Mouse (Mus musculus): ENCODE results near the gene Wfikkn1. TPM values are rescaled to one million over a fixed set of nuclear protein-coding genes. Genes with fewer than 3 reads are reported as not detected.
A peak's percentile ranks its signal among the peaks of the same experiment; 100 is the strongest.

Wfikkn1 gene
- polyA plus RNA-seq (2012; rRNA removed) (1.2 and 1.4 TPM in 2 replicates), polyA plus RNA-seq (2014; fragmentation: Nextera tagmentation; extraction: Ambion mirVana) (0.68 and 0.77 TPM in 2 replicates)

DNA sequence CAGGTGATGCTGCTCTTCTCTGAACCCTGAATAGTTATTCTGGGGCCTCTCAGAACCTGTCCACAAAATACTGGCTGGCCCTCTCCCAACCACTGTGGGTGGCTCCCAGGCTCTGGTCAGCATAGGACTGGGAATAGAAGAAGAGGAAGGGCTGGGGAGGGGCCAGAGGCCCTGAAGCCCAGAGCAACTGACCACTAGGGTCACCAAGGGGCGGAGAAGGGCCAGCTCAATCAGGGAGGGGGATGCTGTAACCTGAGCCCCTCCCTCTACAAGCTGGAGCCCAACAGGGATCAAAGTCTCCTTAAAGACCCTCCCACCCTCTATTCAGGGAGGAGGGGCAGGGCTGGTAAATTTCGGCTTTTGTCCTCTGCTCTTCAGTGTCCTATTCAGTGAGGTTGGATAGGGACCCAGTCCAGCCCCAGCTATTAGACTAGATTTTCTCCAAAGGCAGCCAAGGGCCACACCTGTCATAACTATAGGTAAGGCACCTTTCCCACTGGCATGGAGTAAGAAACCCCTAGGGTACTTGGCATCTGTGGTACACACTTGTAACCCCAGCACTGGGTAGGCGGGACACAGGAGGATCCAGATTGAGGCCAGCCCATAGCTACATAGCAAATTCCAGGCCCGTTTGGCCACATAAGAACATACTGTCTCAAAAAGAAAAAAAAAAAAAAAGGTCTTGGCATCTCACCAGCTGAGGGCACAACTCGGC, at the start of gene Wfikkn1:
TSS of gene Wfikkn1 (minus strand) at position 663 of the 715 bp plus-strand sequence.
- peaks cover 10% of the 10 kb centered on the region for H3K4me1 ChIP-seq (ENCODE audit: control insufficient read depth, insufficient read depth, low read length)
- TF ChIP-seq POLR2A (IDR thresholded peaks at IDR 0.05; ENCODE audit: borderline replicate concordance, extremely low read depth, insufficient read depth, insufficient read length) = no peak
- H3K27ac ChIP-seq (replicated peaks; ENCODE audit: low read depth, low read length) = no peak within 1 kb of the TSS
- H3K9ac ChIP-seq (ENCODE audit: low read depth, low read length, severe bottlenecking) = no peak within 1 kb of the TSS
- no peaks in the 10 kb centered on the region for H3K9me3 ChIP-seq (ENCODE audit: control insufficient read depth, low read length)
- no peak within 1 kb of the TSS for H3K4me2 ChIP-seq (replicated peaks; ENCODE audit: low read depth, low read length, severe bottlenecking)
- no peak for ATAC-seq (ENCODE audit: low FRiP score, low read depth)
- peaks cover 63% of the 10 kb centered on the region for H3K36me3 ChIP-seq (ENCODE audit: control insufficient read depth, insufficient read depth, low read length)
- no peak within 1 kb of the TSS for H3K4me3 ChIP-seq (replicated peaks; ENCODE audit: low read length)
- no peak for DNase-seq (ENCODE audit: low spot score)
- H3K27me3 ChIP-seq (ENCODE audit: control insufficient read depth, insufficient read depth, low read length) = no peaks in the 10 kb centered on the region
- WGBS = 36% methylated on average over 5 of the region's 5 CpGs

DNA sequence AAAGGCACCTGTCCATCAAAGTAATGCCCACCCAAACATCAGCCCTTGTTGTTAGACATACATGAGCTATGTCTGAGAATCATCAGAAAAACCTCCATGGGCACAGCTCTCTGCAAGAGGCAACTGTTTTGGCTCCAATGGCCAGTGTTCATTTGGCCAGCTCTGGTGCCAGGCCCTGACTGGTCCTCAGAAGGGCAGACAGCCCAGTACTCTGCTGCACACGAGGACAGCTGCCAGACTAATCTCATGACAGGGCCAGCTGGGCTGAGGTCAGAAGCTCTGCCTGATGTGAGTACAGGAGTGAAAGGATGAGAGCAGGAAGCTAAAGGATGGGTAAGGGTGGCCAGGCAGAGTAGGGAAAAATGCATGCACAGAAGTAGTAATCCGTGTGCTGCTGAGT, 44.7 kb upstream of the Wfikkn1 start:
- no peak overlapping the region for H3K9ac ChIP-seq (ENCODE audit: low read depth, low read length, severe bottlenecking)
- 87% methylated on average over 2 of the region's 2 CpGs for WGBS
- no peak overlapping the region for H3K4me2 ChIP-seq (replicated peaks; ENCODE audit: low read depth, low read length, severe bottlenecking)
- no peaks in the 10 kb centered on the region for H3K9me3 ChIP-seq (ENCODE audit: control insufficient read depth, low read length)
- H3K4me1 ChIP-seq (ENCODE audit: control insufficient read depth, insufficient read depth, low read length) = no peaks in the 10 kb centered on the region
- no peak overlapping the region for H3K27ac ChIP-seq (replicated peaks; ENCODE audit: low read depth, low read length)
- ATAC-seq (ENCODE audit: low FRiP score, low read depth) (no peak), DNase-seq (ENCODE audit: low spot score) (no peak)
- no peaks in the 10 kb centered on the region for H3K27me3 ChIP-seq (ENCODE audit: control insufficient read depth, insufficient read depth, low read length)
- TF ChIP-seq POLR2A (IDR thresholded peaks at IDR 0.05; ENCODE audit: borderline replicate concordance, extremely low read depth, insufficient read depth, insufficient read length) = no peak
- H3K36me3 ChIP-seq (ENCODE audit: control insufficient read depth, insufficient read depth, low read length) = peaks cover 41% of the 10 kb centered on the region
- no peak overlapping the region for H3K4me3 ChIP-seq (replicated peaks; ENCODE audit: low read length)

- DNase-seq (ENCODE audit: low spot score) (no peak), ATAC-seq (ENCODE audit: low FRiP score, low read depth) (no peak)
- Histone ChIP-seq H3K27ac (replicated peaks; ENCODE audit: low read depth, low read length) (no peak overlapping the region), H3K9me3 (ENCODE audit: control insufficient read depth, low read length) (no peaks in the 10 kb centered on the region), H3K4me2 (replicated peaks; ENCODE audit: low read depth, low read length, severe bottlenecking) (no peak overlapping the region), H3K27me3 (ENCODE audit: control insufficient read depth, insufficient read depth, low read length) (no peaks in the 10 kb centered on the region), H3K36me3 (ENCODE audit: control insufficient read depth, insufficient read depth, low read length) (peaks cover 19% of the 10 kb centered on the region), H3K4me3 (replicated peaks; ENCODE audit: low read length) (no peak overlapping the region), H3K9ac (ENCODE audit: low read depth, low read length, severe bottlenecking) (no peak overlapping the region), H3K4me1 (ENCODE audit: control insufficient read depth, insufficient read depth, low read length) (peaks cover 10% of the 10 kb centered on the region; the same call in 1 of the 2 replicates)
- 88% methylated on average over 5 of the region's 5 CpGs for WGBS
- TF ChIP-seq POLR2A (IDR thresholded peaks at IDR 0.05; ENCODE audit: borderline replicate concordance, extremely low read depth, insufficient read depth, insufficient read length) = no peak
Observed at GRCm38 (mm10) chr17:25922120-25922519, 41.5 kb upstream of the Wfikkn1 start.

DNA sequence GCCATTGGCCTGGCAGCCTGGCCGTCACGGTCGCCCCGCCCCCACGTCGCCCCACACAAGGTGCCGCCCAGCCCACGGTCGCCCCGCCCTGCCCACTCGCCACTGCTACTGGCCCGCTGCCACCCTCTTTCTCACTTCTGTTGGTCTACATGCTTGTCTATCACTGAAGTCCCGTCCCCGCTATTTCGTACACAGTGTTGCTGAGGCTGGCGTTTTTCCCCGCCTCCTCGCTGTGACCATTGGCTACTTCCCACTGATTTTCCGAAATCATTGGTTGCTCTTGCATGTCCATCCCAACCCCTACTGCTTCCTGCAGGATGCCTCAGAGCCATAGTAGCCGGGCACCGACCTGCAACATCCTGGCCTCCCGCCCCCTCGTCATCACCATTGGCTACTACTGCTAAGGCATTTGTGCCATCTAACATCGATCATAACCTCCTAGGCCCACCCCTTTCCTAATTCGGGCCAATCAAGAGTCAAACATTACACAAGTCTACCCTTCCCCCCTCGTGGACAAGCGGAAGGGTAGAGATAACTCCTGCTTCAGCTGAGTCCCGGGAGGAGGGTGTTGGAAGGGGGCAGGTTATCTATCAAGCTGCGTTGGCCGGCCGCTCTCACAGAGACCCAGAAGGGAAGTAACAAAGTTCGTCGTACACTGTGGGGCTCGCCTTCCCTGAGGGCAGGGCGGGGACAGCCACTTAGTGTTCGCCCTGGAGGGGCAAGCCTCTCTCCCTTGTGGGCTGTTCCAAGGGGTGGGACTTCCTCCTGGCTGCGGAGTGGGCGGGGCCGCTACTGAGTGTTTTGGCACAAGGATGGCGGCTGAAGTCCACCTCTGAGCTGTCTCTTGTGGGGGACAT, 39.4 kb upstream of the Wfikkn1 start:
- DNase-seq (ENCODE audit: low spot score) = peak; percentile 100
- Histone ChIP-seq H3K36me3 (ENCODE audit: control insufficient read depth, insufficient read depth, low read length) (peaks cover 4% of the 10 kb centered on the region; the same call in 1 of the 2 replicates), H3K4me3 (replicated peaks; ENCODE audit: low read length) (peak overlapping the region; percentile 89), H3K9ac (ENCODE audit: low read depth, low read length, severe bottlenecking) (peak overlapping the region; percentile 67), H3K27ac (replicated peaks; ENCODE audit: low read depth, low read length) (peak overlapping the region; percentile 82), H3K4me1 (ENCODE audit: control insufficient read depth, insufficient read depth, low read length) (peaks cover 10% of the 10 kb centered on the region; the same call in 1 of the 2 replicates), H3K27me3 (ENCODE audit: control insufficient read depth, insufficient read depth, low read length) (no peaks in the 10 kb centered on the region), H3K4me2 (replicated peaks; ENCODE audit: low read depth, low read length, severe bottlenecking) (peak overlapping the region; percentile 60), H3K9me3 (ENCODE audit: control insufficient read depth, low read length) (no peaks in the 10 kb centered on the region)
- WGBS = 0% methylated on average over 30 of the region's 40 CpGs
- ATAC-seq (ENCODE audit: low FRiP score, low read depth) = peak; percentile 96
- no peak for TF ChIP-seq POLR2A (IDR thresholded peaks at IDR 0.05; ENCODE audit: borderline replicate concordance, extremely low read depth, insufficient read depth, insufficient read length)

DNA sequence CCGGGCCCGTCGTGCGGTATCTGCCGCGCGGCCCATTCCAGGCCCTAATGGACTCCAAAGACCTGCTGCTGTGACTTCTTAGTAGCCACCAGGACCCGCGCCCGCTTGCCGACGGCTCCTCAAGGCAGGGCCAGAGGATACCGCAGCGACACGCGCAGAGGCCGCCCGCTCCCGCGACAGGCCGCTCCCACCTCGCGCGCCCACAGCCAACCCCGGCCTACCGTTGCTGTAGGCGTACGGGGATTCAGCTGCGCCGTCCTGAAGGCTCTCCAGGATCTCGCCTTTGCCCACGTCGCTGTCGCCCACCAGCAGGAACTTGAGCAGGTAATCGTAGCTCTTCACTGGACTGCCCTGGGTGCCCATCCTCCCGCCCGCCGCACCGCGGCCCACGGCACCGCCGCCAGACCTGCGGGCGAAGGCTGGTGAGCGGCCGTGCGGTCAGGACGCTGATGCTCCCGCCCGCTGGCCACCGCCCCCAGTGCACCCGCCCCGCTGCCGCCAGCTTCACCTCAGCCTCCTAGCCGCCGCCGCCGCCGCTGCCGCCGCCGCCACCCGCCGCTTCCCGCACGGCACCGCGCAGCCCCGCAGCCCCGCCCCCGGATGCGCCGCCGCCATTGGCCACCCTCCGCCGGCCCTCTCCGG, 38.6 kb upstream of the Wfikkn1 start, which contains the start of gene Rab40c:
TSS of gene Rab40c (minus strand) at position 584 of the 642 bp plus-strand sequence.
- ATAC-seq (ENCODE audit: low FRiP score, low read depth) = no peak
- Histone ChIP-seq H3K27ac (replicated peaks; ENCODE audit: low read depth, low read length) (peak within 1 kb of the TSS; percentile 82), H3K9me3 (ENCODE audit: control insufficient read depth, low read length) (no peaks in the 10 kb centered on the region), H3K27me3 (ENCODE audit: control insufficient read depth, insufficient read depth, low read length) (no peaks in the 10 kb centered on the region), H3K9ac (ENCODE audit: low read depth, low read length, severe bottlenecking) (peak within 1 kb of the TSS; percentile 85), H3K4me2 (replicated peaks; ENCODE audit: low read depth, low read length, severe bottlenecking) (peak within 1 kb of the TSS; percentile 60), H3K4me3 (replicated peaks; ENCODE audit: low read length) (peak within 1 kb of the TSS; percentile 89), H3K36me3 (ENCODE audit: control insufficient read depth, insufficient read depth, low read length) (peaks cover 4% of the 10 kb centered on the region; the same call in 1 of the 2 replicates), H3K4me1 (ENCODE audit: control insufficient read depth, insufficient read depth, low read length) (peaks cover 10% of the 10 kb centered on the region; the same call in 1 of the 2 replicates)
- WGBS = under 1% methylated on average over 47 of the region's 78 CpGs
- DNase-seq (ENCODE audit: low spot score) = peak; percentile 9
- TF ChIP-seq POLR2A (IDR thresholded peaks at IDR 0.05; ENCODE audit: borderline replicate concordance, extremely low read depth, insufficient read depth, insufficient read length) = no peak
